Comparison of ENCODE assay signal across 8 mouse cellular contexts in the genomic region with DNA sequence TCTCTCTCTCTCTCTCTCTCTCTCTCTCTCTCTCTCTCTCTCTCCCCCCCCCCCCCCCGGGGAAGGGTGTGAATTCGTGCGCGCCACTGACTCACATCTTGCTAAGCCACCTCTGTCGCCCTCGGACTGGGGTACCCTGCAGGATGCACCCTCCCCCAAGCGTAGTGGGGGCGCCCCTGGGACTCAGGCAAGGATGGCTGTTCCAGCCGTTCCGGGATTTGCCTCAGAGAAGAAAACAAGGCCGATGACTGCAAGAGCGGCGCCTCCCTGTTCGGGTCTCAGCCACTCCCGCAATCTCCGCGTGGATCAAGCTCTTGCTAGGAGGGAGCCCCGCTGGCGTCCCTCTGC. TPM values are rescaled to one million over a fixed set of nuclear protein-coding genes. Genes with fewer than 3 reads are reported as not detected.
DNase-seq lines count a peak whose midpoint lies in the region; ATAC-seq and TF ChIP-seq lines count a peak whose summit lies in the region.

No protein-coding gene starts in this region.

- H3K27me3 ChIP-seq in forebrain, embryonic 16.5 days (replicated peaks; ENCODE audit: control insufficient read depth, insufficient read depth, low read length), result peaks cover 7% of the 10 kb centered on the region
- peaks cover 59% of the 10 kb centered on the region for H3K27me3 ChIP-seq in midbrain, embryonic 13.5 days
- peaks cover 41% of the 10 kb centered on the region for H3K27me3 ChIP-seq in stomach, embryonic 16.5 days (ENCODE audit: control insufficient read depth, insufficient read depth, low read length)

- ATAC-seq in forebrain, embryonic 16.5 days, result peak; percentile 58
- ATAC-seq in midbrain, embryonic 13.5 days, result peak; percentile 40; the same call in 1 of the 2 replicates
- ATAC-seq in stomach, embryonic 16.5 days (ENCODE audit: insufficient read depth, low FRiP score), result peak; percentile 27; the same call in 1 of the 2 replicates

- H3K27ac ChIP-seq in layer of hippocampus, adult 2 months, result peak overlapping the region; percentile 87
- H3K27ac ChIP-seq in forebrain, embryonic 16.5 days (ENCODE audit: low read length), result peak overlapping the region; percentile 14; the same call in 1 of the 2 replicates
- H3K27ac ChIP-seq in midbrain, embryonic 13.5 days, result peak overlapping the region; percentile 56
- peak overlapping the region; percentile 65 for H3K27ac ChIP-seq in stomach, embryonic 16.5 days (ENCODE audit: low read length)

- WGBS in forebrain, embryonic 16.5 days, result 20% methylated on average over 11 of the region's 19 CpGs
- 11% methylated on average over 18 of the region's 19 CpGs for WGBS in midbrain, embryonic 13.5 days
- WGBS in stomach, embryonic 16.5 days, result 3% methylated on average over 15 of the region's 19 CpGs

- peak overlapping the region; percentile 56 for H3K4me3 ChIP-seq in layer of hippocampus, adult 2 months
- H3K4me3 ChIP-seq in forebrain, embryonic 16.5 days (replicated peaks; ENCODE audit: low read length), result peak overlapping the region; percentile 53
- peak overlapping the region; percentile 44 for H3K4me3 ChIP-seq in midbrain, embryonic 13.5 days (replicated peaks)
- H3K4me3 ChIP-seq in stomach, embryonic 16.5 days (replicated peaks; ENCODE audit: low read length), result peak overlapping the region; percentile 50

- no peaks in the 10 kb centered on the region for H3K9me3 ChIP-seq in forebrain, embryonic 16.5 days (ENCODE audit: control insufficient read depth, low read length)
- H3K9me3 ChIP-seq in midbrain, embryonic 13.5 days, result no peaks in the 10 kb centered on the region
- no peaks in the 10 kb centered on the region for H3K9me3 ChIP-seq in stomach, embryonic 16.5 days (replicated peaks; ENCODE audit: control insufficient read depth, low read length)

- peak overlapping the region; percentile 62 for H3K4me2 ChIP-seq in forebrain, embryonic 16.5 days (ENCODE audit: low read length)
- peak overlapping the region; percentile 63 for H3K4me2 ChIP-seq in midbrain, embryonic 13.5 days (replicated peaks)
- H3K4me2 ChIP-seq in stomach, embryonic 16.5 days (ENCODE audit: low read depth, low read length), result peak overlapping the region; percentile 60

- peak in 1 of 2 experiments; percentile 40 for DNase-seq in layer of hippocampus, adult 2 months (ENCODE audit: low spot score in 2 of 2)
- DNase-seq in layer of hippocampus, adult 11-12 months (ENCODE audit: low spot score), result no peak
- peak; percentile 59 for DNase-seq in adrenal gland, adult 2 months
- DNase-seq in kidney, postnatal 36 days, result peak; percentile 15 to 38
- no peak for DNase-seq in urinary bladder, postnatal 25 days (ENCODE audit: low spot score)

- TF ChIP-seq CTCF in layer of hippocampus, adult 2 months (conservative IDR thresholded peaks at IDR 0.05), result no peak

- peaks cover 18% of the 10 kb centered on the region for H3K4me1 ChIP-seq in forebrain, embryonic 16.5 days (replicated peaks; ENCODE audit: control insufficient read depth, insufficient read depth, low read length)
- H3K4me1 ChIP-seq in midbrain, embryonic 13.5 days (replicated peaks), result peaks cover 37% of the 10 kb centered on the region
- H3K4me1 ChIP-seq in stomach, embryonic 16.5 days (ENCODE audit: control insufficient read depth, insufficient read depth, low read length), result peaks cover 2% of the 10 kb centered on the region; the same call in 1 of the 2 replicates

- peak overlapping the region; percentile 69 for H3K9ac ChIP-seq in forebrain, embryonic 16.5 days (replicated peaks; ENCODE audit: low read depth, low read length)
- H3K9ac ChIP-seq in midbrain, embryonic 13.5 days (replicated peaks), result peak overlapping the region; percentile 62
- peak overlapping the region; percentile 79 for H3K9ac ChIP-seq in stomach, embryonic 16.5 days (ENCODE audit: low read length)

- H3K36me3 ChIP-seq in forebrain, embryonic 16.5 days (ENCODE audit: control insufficient read depth, insufficient read depth), result no peaks in the 10 kb centered on the region
- no peaks in the 10 kb centered on the region for H3K36me3 ChIP-seq in midbrain, embryonic 13.5 days
- no peaks in the 10 kb centered on the region for H3K36me3 ChIP-seq in stomach, embryonic 16.5 days (ENCODE audit: control insufficient read depth, insufficient read depth, low read length)

RNA-seq across cellular contexts. Expression of a gene that starts 0.6 kb away (rescaled TPM):
- 10 to 100 TPM; 16.7 to 21.3 TPM for total RNA-seq in layer of hippocampus, adult 2 months (2021)
- 10 to 100 TPM; 11.8 to 16.9 TPM for total RNA-seq in adrenal gland, adult 2 months (2021)
- polyA plus RNA-seq in adrenal gland, adult 2 months (2012; rRNA removed), result 7.5 and 9.3 TPM in 2 replicates
- polyA plus RNA-seq in forebrain, embryonic 16.5 days (2015; fragmentation: Nextera tagmentation; extraction: Ambion mirVana), result 17.4 and 18.1 TPM in 2 replicates
- polyA plus RNA-seq in midbrain, embryonic 13.5 days (2015; fragmentation: Nextera tagmentation; extraction: Ambion mirVana), result 24.1 and 25.4 TPM in 2 replicates
- 11.1 and 13.9 TPM in 2 replicates for polyA plus RNA-seq in stomach, embryonic 16.5 days (2015; fragmentation: Nextera tagmentation; extraction: Ambion mirVana)

Comparison
In these comparisons a context has a peak if more than half of its experiments do, and no peak if none do; other contexts are left out.
1. DNase-seq: peak in adrenal gland, adult 2 months (single experiment) and kidney, postnatal 36 days (2 of 2); none in layer of hippocampus, adult 11-12 months (single experiment) and urinary bladder, postnatal 25 days (single experiment).
2. H3K27ac ChIP-seq: peak in every context shown above with its lines; median percentile 87 in layer of hippocampus, adult 2 months; 65 in stomach, embryonic 16.5 days; 56 in midbrain, embryonic 13.5 days; 14 in forebrain, embryonic 16.5 days.
3. Peak in every context shown above with its lines, with median percentiles within 50 percentile points of each other: H3K4me3 ChIP-seq, ATAC-seq, H3K4me2 ChIP-seq and H3K9ac ChIP-seq.